Mouse (Mus musculus) thymus, adult 2 months (tissue): ENCODE measurements around the gene Cldn34d. TPM values are rescaled to one million over a fixed set of nuclear protein-coding genes. Genes with fewer than 3 reads are reported as not detected.

Experiments
- DNase-seq: peaks from one replicate; pipeline ENCODE4 v3.0.0; 2021
- H3K27ac ChIP-seq: fragments of 200-500 bp; 2 replicates; pipeline ENCODE4 v1.5.1; 2012; ENCODE audit warnings: low read length, control low read depth; ENCODE audit not compliant: control insufficient read depth, insufficient read depth
- H3K27me3 ChIP-seq: fragments of 200-500 bp; 2 replicates; pipeline ENCODE4 v1.6.1; 2012; ENCODE audit warnings: mild to moderate bottlenecking, low read length, moderate library complexity, mixed read lengths; ENCODE audit not compliant: control insufficient read depth, insufficient read depth
- H3K36me3 ChIP-seq: fragments of 200-500 bp; 2 replicates; pipeline ENCODE4 v1.6.1; 2012; ENCODE audit warnings: mild to moderate bottlenecking, low read length, moderate library complexity; ENCODE audit not compliant: control insufficient read depth, insufficient read depth
- H3K4me1 ChIP-seq: fragments of 200-500 bp; replicated peaks from 2 replicates; pipeline ENCODE4 v1.6.1; 2012; ENCODE audit warnings: low read length; ENCODE audit not compliant: control insufficient read depth, insufficient read depth
- H3K4me3 ChIP-seq: fragments of 200-500 bp; 2 replicates; pipeline ENCODE4 v1.5.1; 2012; ENCODE audit warnings: mild to moderate bottlenecking, low read length, control low read depth, moderate library complexity; ENCODE audit not compliant: control insufficient read depth, insufficient read depth
- CTCF ChIP-seq: fragments of 200-500 bp; IDR thresholded peaks from 2 replicates; pipeline ENCODE4 v1.5.1; 2012; ENCODE audit warnings: mild to moderate bottlenecking, control low read depth, low read length, moderate library complexity, borderline replicate concordance; ENCODE audit not compliant: control insufficient read depth, poor library complexity, insufficient read depth; ENCODE audit errors: extremely low read depth
- POLR2A ChIP-seq: fragments of 200-500 bp; IDR thresholded peaks from 2 replicates; pipeline ENCODE4 v1.6.1; 2012; ENCODE audit warnings: mild to moderate bottlenecking, low read length, control low read depth, moderate library complexity; ENCODE audit not compliant: control insufficient read depth, poor library complexity, insufficient read depth; ENCODE audit errors: extremely low read depth
- WGBS: fragments of 180-500 bp; shearing (Covaris S2); methylation state at CpG from one replicate; pipeline ENCODE4 v1.1.7; 2018; 5-methylcytosine and 5-hydroxymethylcytosine counted together
- polyA plus RNA-seq: library from polyadenylated mRNA; depleted of rRNA; stranded (reverse); fragments of >200 nt; gene quantifications from 2 replicates; pipeline ENCODE4 v1.2.3, GENCODE M21; 2012; rRNA removed

The Cldn34d gene
- not detected in 2 replicates for polyA plus RNA-seq

GRCm38 (mm10) chrX:76602824-76603223 lies at the start of gene Cldn34d:
TSS of gene Cldn34d (minus strand) at chrX:76602924.
- WGBS = 82% methylated on average over 1 of the region's 1 CpGs
- no peak within 1 kb of the TSS for H3K27ac ChIP-seq
- H3K27me3 ChIP-seq = no peaks in the 10 kb centered on the region
- DNase-seq = no peak
- H3K4me1 ChIP-seq = no peaks in the 10 kb centered on the region
- no peak for TF ChIP-seq POLR2A
- TF ChIP-seq CTCF = no peak
- no peak within 1 kb of the TSS for H3K4me3 ChIP-seq
- H3K36me3 ChIP-seq = no peaks in the 10 kb centered on the region

- no peak overlapping the region for H3K4me3 ChIP-seq
- TF ChIP-seq POLR2A (no peak), CTCF (no peak)
- no peak overlapping the region for H3K27ac ChIP-seq
- H3K27me3 ChIP-seq = no peaks in the 10 kb centered on the region
- no peaks in the 10 kb centered on the region for H3K4me1 ChIP-seq
- H3K36me3 ChIP-seq = no peaks in the 10 kb centered on the region
- peak; percentile 2 for DNase-seq
- WGBS = 55% methylated on average over 5 of the region's 6 CpGs
These were observed 4.1 kb downstream of the Cldn34d start for GRCm38 (mm10) chrX:76598459-76599206.

Other genes starting within 250 kb of the Cldn34d start
- not detected in 2 replicates for gene Cldn34b4, start 209.6 kb downstream of the Cldn34d start, polyA plus RNA-seq